Mouse (Mus musculus) midbrain, embryonic 15.5 days (tissue): Measurements from ENCODE around the gene Gm12184. TPM values are rescaled to one million over a fixed set of nuclear protein-coding genes. Genes with fewer than 3 reads are reported as not detected.
A peak's percentile ranks its signal among the peaks of the same experiment; 100 is the strongest.
"Not testable (repeated sequence)": the region's sequence is repeated elsewhere in the genome, so short reads cannot be mapped to it uniquely, and the experiment has no call there.

Source experiments
- ATAC-seq: fragments of 200-750 bp; cut with Nextera tagmentation; replicated peaks from 2 replicates; pipeline ENCODE4 v1.8.0; 2017; ENCODE audit warnings: moderate TSS enrichment
- H3K27ac ChIP-seq: fragments of 300-500 bp; sonication (generic); 2 replicates; pipeline ENCODE4 v1.5.1; 2015; ENCODE audit warnings: mild to moderate bottlenecking, inconsistent platforms
- H3K27me3 ChIP-seq: fragments of 300-500 bp; sonication (generic); replicated peaks from 2 replicates; pipeline ENCODE4 v1.6.1; 2015; ENCODE audit warnings: inconsistent platforms
- H3K36me3 ChIP-seq: fragments of 300-500 bp; sonication (generic); replicated peaks from 2 replicates; pipeline ENCODE4 v1.6.1; 2015; ENCODE audit warnings: inconsistent platforms
- H3K4me1 ChIP-seq: fragments of 300-500 bp; sonication (generic); 2 replicates; pipeline ENCODE4 v1.6.1; 2015; ENCODE audit warnings: inconsistent platforms
- H3K4me2 ChIP-seq: fragments of 300-500 bp; sonication (generic); 2 replicates; pipeline ENCODE4 v1.6.1; 2015; ENCODE audit warnings: inconsistent platforms, mild to moderate bottlenecking, moderate library complexity
- H3K4me3 ChIP-seq: fragments of 300-500 bp; sonication (generic); 2 replicates; pipeline ENCODE4 v1.5.1; 2015; ENCODE audit warnings: mild to moderate bottlenecking, inconsistent platforms
- H3K9ac ChIP-seq: fragments of 300-500 bp; sonication (generic); 2 replicates; pipeline ENCODE4 v1.6.1; 2015; ENCODE audit warnings: mild to moderate bottlenecking, inconsistent platforms
- H3K9me3 ChIP-seq: fragments of 300-500 bp; sonication (generic); 2 replicates; pipeline ENCODE4 v1.6.1; 2016; ENCODE audit warnings: inconsistent platforms
- WGBS: fragments of 180-500 bp; shearing (Covaris S2); methylation state at CpG from one replicate; pipeline ENCODE4 v1.1.7; 2015; ENCODE audit warnings: mixed read lengths; 5-methylcytosine and 5-hydroxymethylcytosine counted together
- polyA plus RNA-seq: library from polyadenylated mRNA; unstranded; fragments of >200 nt; fragmentation: Nextera tagmentation; extraction: Ambion mirVana; gene quantifications from 2 replicates; pipeline ENCODE4 v1.2.1, GENCODE M21; 2015

Gene Gm12184
- polyA plus RNA-seq, 1 experiment from 2014 or later, result 2.6 TPM

DNA sequence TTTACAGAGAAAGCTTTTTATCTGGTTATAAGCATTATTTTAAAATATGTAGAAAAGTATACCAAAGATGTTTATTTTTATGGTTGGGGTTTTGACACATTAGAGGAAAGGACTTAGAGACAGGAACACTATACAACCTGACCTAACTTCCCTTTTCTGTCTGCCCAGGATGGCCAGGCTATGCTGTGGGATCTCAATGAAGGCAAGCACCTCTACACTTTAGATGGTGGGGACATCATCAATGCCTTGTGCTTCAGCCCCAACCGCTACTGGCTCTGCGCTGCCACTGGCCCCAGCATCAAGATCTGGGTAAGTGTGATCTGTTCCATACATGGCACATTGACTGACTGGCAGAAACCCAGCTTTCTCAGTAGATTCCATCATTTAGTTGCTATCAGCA, 22.5 kb downstream of the Gm12184 start:
- H3K27ac ChIP-seq, result no peak overlapping the region
- H3K9ac ChIP-seq, result no peak overlapping the region
- no peak overlapping the region for H3K4me2 ChIP-seq
- no peaks in the 10 kb centered on the region for H3K9me3 ChIP-seq
- ATAC-seq, result no peak
- H3K4me1 ChIP-seq, result peaks cover 23% of the 10 kb centered on the region
- H3K27me3 ChIP-seq, result no peaks in the 10 kb centered on the region
- WGBS, result 98% methylated on average over 2 of the region's 2 CpGs
- peaks cover 54% of the 10 kb centered on the region for H3K36me3 ChIP-seq
- H3K4me3 ChIP-seq, result no peak overlapping the region

DNA sequence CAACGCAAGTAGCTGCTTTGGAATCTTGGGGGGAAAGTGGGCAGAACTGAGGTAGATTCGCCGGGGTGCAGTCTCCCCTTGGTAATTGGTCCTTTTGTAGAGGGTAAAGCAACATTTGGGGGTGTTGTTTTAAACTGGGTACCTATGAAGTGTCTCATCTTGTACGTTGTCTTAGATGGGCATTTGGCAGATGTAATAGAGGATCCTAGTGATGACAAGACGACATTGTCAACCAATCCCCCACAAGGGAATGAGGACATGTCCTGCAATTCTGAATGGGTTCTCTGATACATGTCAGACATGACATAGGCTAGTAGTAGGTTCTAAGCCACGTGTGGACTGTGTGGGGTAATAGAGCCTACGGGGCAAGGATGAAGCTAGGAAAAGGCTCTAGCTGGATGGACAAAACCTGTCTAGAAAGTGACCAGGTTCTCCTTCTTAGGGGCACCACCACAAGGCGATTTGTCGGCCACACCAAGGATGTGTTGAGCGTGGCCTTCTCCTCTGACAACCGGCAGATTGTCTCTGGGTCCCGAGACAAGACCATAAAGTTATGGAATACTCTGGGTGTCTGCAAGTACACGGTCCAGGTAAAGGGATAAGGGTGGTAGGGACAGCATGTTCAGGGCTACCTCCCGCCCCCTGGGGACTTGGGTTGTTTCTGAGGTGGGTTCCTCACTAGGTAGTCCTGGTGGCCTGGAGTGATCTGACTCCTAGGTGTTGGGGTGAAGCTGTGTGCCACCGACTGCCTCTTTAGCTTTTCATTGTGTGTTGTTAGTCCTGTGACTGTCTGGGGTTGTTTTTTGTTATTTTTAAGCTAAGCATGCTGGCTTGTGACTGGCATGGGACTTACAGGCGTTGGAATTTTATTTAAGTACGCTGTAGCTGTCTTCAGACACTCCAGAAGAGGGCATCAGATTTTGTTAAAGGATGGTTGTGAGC, 24.4 kb downstream of the Gm12184 start:
- Histone ChIP-seq H3K27me3 (no peaks in the 10 kb centered on the region), H3K4me3 (peak overlapping the region; percentile 62), H3K36me3 (peaks cover 45% of the 10 kb centered on the region), H3K27ac (no peak overlapping the region), H3K4me2 (peak overlapping the region; percentile 77), H3K9me3 (no peaks in the 10 kb centered on the region), H3K4me1 (peaks cover 37% of the 10 kb centered on the region), H3K9ac (peak overlapping the region; percentile 72; the same call in 1 of the 2 replicates)
- ATAC-seq, result no peak
- 80% methylated on average over 17 of the region's 17 CpGs for WGBS

DNA sequence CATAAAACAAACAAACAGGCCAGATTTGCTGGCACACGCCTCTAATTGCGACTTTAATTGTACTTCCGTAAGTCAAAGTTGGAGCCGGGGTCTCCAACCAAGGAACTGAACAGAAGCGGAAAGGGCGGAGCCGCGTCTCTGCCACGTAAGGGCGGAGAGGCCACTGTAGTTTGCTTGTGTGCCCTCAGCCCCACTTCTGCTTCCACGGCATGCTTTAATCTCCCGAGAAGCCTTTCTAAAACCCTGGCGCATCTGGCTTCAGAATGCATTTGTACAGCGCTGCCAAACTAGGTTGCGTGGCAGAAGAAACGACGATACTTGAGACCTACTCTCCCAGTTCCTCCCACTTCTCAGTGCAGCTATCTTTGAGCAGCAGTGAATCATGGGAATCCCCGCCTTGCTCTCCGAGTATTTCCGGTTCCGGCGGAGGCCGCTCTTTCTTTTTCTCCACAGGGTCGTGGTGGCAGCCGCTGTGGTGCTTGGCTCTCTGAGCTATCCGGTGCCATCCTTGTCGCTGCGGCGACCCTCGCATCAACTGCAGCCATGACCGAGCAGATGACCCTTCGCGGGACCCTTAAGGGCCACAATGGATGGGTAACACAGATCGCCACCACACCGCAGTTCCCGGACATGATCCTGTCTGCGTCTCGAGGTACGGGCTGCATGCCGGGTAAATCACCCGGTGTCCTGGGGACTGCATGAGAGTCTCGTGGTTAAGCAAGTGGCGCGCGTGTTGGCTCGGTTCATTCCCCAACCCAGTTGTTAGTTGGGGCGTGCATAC, 26.3 kb downstream of the Gm12184 start, which contains the start of gene Rack1:
TSS of gene Rack1 (plus strand) at position 412 of the 781 bp plus-strand sequence.
- Histone ChIP-seq H3K36me3 (peaks cover 26% of the 10 kb centered on the region), H3K9ac (peak within 1 kb of the TSS; percentile 72), H3K27ac (peak within 1 kb of the TSS; percentile 96), H3K4me1 (peaks cover 37% of the 10 kb centered on the region), H3K27me3 (no peaks in the 10 kb centered on the region), H3K4me3 (peak within 1 kb of the TSS; percentile 62), H3K4me2 (peak within 1 kb of the TSS; percentile 77), H3K9me3 (no peaks in the 10 kb centered on the region)
- ATAC-seq, result peak; percentile 94
- under 1% methylated on average over 47 of the region's 47 CpGs for WGBS

DNA sequence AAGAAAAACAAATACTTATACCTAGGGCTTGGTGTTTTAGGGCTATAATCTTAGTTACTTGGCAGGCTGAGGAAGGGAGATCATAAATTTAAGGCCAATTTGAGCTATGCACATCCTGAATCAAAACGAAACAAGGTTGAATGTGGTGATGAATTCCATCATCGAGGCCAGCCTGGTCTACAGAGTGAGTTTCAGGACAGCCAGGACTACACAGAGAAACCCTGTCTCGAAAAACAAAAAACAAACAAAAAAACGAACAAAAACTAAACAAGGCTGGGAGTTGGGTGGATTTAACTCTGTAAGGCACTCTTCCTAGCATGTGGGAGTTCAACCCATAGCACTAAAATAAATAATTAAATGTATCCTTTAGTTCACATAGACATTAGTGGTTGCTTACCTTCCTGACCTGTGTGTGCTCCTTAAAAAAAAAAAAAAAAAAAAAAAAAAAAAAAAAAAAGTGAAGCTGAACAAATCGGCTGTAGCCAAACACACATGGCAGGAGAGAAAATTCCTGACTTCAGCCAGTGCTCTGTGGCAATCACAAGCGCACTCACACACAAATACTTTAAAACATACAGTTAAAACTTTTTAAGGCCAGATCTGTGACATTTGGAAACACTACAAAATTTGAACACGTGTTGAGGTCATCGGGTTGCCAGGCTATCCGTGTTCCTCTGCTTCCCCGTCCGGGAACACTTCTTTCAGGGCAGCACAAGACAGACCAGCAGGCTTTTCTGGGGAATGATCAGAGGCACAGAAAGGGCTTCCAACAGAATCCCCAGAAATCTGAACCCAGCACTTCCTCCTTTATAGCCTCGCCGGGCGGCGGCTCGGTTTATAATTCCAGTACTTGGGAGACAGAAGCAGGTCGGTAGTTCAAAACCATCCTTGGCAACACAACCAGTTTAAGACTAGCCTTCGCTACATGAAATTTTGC, 27.2 kb downstream of the Gm12184 start:
- Histone ChIP-seq H3K4me1 (peaks cover 37% of the 10 kb centered on the region), H3K4me2 (peak overlapping the region; percentile 77), H3K4me3 (peak overlapping the region; percentile 62), H3K27me3 (no peaks in the 10 kb centered on the region), H3K27ac (peak overlapping the region; percentile 96), H3K9me3 (no peaks in the 10 kb centered on the region), H3K36me3 (peaks cover 19% of the 10 kb centered on the region), H3K9ac (peak overlapping the region; percentile 72)
- ATAC-seq, result peak; percentile 43
- WGBS, result 10% methylated on average over 18 of the region's 18 CpGs

DNA sequence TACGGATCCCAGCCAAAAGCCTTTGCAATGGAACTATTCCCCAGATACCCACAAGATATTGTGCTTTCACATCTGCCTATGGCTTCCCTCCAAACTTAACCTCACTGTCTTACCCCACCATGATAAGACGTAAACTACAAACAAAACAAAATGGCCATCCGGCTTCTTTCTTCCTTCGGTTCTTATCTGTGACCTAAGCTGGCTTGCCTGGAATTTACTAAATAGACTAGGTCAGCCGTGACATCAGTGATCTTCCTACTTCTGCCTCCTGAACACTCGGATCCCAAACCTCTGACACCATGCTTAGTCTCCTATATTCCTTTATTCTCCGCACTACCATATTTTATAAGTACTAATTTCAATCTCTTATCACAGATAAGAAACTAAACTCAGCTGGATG, 28.1 kb downstream of the Gm12184 start:
- 69% methylated on average over 7 of the region's 7 CpGs for WGBS
- no peaks in the 10 kb centered on the region for H3K9me3 ChIP-seq
- peaks cover 37% of the 10 kb centered on the region for H3K4me1 ChIP-seq
- peak overlapping the region; percentile 77 for H3K4me2 ChIP-seq
- ATAC-seq, result no peak
- H3K9ac ChIP-seq, result peak overlapping the region; percentile 72; the same call in 1 of the 2 replicates
- peaks cover 10% of the 10 kb centered on the region for H3K36me3 ChIP-seq
- no peak overlapping the region for H3K27ac ChIP-seq
- no peaks in the 10 kb centered on the region for H3K27me3 ChIP-seq
- no peak overlapping the region for H3K4me3 ChIP-seq

DNA sequence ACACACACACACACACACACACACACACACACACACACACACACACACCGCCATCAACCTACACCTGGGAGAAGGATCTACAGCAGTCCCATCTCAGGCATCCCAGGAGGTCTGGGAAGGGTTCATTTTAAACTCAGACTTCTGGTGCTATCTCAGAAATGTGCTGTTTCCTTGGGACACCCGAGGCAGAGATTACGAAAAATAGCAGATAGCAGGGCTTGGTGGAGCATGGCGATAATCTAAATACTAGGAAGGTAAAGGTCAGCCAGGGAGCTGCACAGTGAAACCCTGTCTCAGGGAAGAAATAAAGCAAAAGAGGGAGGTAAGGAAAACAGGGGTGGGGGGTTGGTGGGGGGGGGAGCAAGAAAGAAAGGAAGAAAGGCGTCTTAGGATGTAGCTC, 29.2 kb downstream of the Gm12184 start:
- H3K9ac ChIP-seq, result no peak overlapping the region
- H3K36me3 ChIP-seq, result peaks cover 3% of the 10 kb centered on the region; the same call in 1 of the 2 replicates
- no peak overlapping the region for H3K4me3 ChIP-seq
- 88% methylated on average over 4 of the region's 5 CpGs for WGBS
- ATAC-seq, result no peak
- H3K27ac ChIP-seq, result no peak overlapping the region
- no peaks in the 10 kb centered on the region for H3K9me3 ChIP-seq
- H3K4me1 ChIP-seq, result peaks cover 30% of the 10 kb centered on the region
- H3K27me3 ChIP-seq, result no peaks in the 10 kb centered on the region
- H3K4me2 ChIP-seq, result no peak overlapping the region

DNA sequence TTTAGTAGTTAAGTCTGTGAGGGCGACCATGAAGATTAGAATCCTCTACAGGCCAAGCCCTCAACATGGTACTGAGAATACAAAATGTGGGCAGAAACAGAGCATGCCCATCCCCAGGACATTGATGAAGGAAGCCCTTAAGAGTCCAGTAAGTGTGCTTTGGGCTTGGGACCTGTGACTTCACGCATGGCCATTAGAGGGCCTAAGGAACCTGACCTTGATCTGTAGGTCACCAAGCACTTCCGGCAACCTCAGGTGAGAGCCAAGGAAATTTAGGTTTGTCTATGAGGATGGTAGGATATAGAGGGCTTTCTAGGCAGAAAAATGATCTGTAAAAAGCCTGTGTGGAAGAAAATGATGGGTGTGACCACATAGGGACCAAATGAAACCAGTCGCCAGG, 30.2 kb downstream of the Gm12184 start:
- no peak for ATAC-seq

DNA sequence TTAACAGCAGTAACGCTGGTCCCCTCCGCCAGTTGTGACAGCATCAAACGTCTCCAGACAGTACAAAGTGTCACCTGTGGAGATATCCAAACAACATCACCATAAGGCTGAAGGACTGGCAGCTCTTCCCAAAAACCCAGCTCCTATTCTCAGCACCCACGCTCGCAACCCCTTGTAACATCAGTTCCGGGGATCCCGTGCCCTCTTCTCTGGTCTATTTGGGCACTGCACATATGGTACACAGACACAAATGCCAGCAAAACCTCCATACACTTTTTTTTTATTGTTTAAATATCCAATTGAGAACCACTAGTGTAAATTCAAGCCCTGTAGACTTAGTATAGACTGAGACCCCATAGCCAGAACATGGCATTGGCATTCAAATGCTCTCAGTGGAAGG, 31.2 kb downstream of the Gm12184 start:
- Histone ChIP-seq H3K27ac (no peak overlapping the region), H3K9ac (no peak overlapping the region), H3K9me3 (no peaks in the 10 kb centered on the region), H3K27me3 (no peaks in the 10 kb centered on the region; the same call in 1 of the 2 replicates), H3K4me2 (no peak overlapping the region), H3K4me3 (no peak overlapping the region), H3K4me1 (peaks cover 18% of the 10 kb centered on the region), H3K36me3 (no peaks in the 10 kb centered on the region)
- no peak for ATAC-seq
- WGBS, result 87% methylated on average over 7 of the region's 7 CpGs

More for the DNA sequence above, 30.2 kb downstream of the Gm12184 start:
- 88% methylated on average over 4 of the region's 4 CpGs for WGBS
- Histone ChIP-seq H3K27me3 (no peaks in the 10 kb centered on the region; the same call in 1 of the 2 replicates), H3K4me2 (no peak overlapping the region), H3K36me3 (no peaks in the 10 kb centered on the region), H3K4me1 (peaks cover 20% of the 10 kb centered on the region), H3K9me3 (no peaks in the 10 kb centered on the region), H3K4me3 (no peak overlapping the region), H3K27ac (no peak overlapping the region), H3K9ac (no peak overlapping the region)

DNA sequence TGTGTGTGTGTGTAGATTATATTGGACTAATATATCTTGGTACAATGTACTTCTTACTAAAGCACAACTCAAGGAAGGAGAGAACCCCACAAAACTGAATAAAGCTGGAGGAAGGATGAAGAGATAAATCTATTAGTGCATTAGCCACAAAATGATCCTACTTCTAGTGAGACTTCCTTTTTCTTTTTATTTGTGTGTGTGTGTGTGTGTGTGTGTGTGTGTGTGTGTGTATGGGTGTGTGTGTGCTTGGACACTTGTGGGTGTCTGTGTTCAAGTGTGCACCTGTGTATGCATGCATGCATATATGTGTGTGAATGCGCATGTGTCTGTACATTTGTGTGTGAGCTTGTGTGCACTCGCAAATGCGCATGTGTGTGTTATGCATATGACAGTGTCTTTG, 33.3 kb downstream of the Gm12184 start:
- Histone ChIP-seq H3K4me2 (no peak overlapping the region), H3K27me3 (no peaks in the 10 kb centered on the region; the same call in 1 of the 2 replicates), H3K36me3 (no peaks in the 10 kb centered on the region), H3K4me1 (peaks cover 8% of the 10 kb centered on the region), H3K4me3 (no peak overlapping the region), H3K27ac (no peak overlapping the region), H3K9ac (no peak overlapping the region), H3K9me3 (no peaks in the 10 kb centered on the region)
- 96% methylated on average over 3 of the region's 3 CpGs for WGBS
- ATAC-seq, result no peak

DNA sequence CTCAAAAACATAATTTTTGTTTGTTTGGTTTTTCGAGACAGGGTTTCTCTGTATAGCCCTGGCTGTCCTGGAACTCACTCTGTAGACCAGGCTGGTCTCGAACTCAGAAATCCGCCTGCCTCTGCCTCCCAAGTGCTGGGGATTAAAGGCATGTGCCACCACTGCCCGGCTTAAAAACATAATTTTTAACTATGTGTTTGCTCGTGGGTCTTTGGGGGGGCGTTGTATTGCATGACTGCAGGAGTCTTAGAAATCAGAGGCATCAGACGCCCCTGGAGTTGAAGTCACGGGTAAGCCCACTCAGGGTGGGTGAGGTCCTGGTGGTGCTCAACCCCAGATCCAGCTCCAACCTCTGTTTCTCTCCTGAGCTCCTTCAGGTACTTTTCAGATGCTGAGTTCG, 34.6 kb downstream of the Gm12184 start:
- H3K4me1 ChIP-seq, H3K9ac ChIP-seq, ATAC-seq, H3K27ac ChIP-seq, H3K27me3 ChIP-seq, H3K9me3 ChIP-seq, H3K36me3 ChIP-seq, H3K4me2 ChIP-seq, H3K4me3 ChIP-seq: not testable (repeated sequence)
- 87% methylated on average over 9 of the region's 9 CpGs for WGBS

DNA sequence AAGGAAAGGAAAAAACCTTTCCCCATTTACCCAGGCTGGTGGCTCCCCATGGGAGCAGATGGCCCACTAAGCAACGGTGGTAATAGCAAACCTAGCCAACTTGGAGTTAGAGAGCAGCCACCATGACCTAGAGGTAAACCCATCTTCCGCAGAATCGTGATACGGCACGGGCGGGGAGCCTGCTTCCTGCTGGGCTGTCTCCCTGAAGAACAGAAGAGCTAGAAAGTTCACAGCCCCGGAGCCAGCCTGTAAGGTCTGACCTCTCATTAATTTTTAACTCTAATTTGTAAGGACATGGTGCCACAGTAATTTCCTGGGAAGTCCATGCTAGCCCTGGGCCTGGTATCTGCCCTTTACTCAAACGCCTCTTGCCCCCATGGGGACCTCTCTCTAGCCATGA, 35.5 kb downstream of the Gm12184 start:
- H3K27ac ChIP-seq, result no peak overlapping the region
- WGBS, result 73% methylated on average over 8 of the region's 8 CpGs
- H3K27me3 ChIP-seq, result no peaks in the 10 kb centered on the region; the same call in 1 of the 2 replicates
- H3K9ac ChIP-seq, result no peak overlapping the region
- H3K4me2 ChIP-seq, result no peak overlapping the region
- ATAC-seq, result no peak
- 0 out of 2 replicates have a peak, but pooled peaks cover 5% of the 10 kb centered on the region for H3K4me1 ChIP-seq
- H3K9me3 ChIP-seq, result no peaks in the 10 kb centered on the region
- no peaks in the 10 kb centered on the region for H3K36me3 ChIP-seq
- no peak overlapping the region for H3K4me3 ChIP-seq
